Mouse (Mus musculus) CH12.LX (cell line): ENCODE data around the gene Map3k15.

Experiments used
- BHLHE40 ChIP-seq: IDR thresholded peaks from 2 replicates; pipeline ENCODE4 v1.6.1; 2011; ENCODE audit warnings: mild to moderate bottlenecking, low read depth, low read length, improper control_type of control experiment
- CTCF ChIP-seq, 2 experiments: IDR thresholded peaks in 1 of 2; conservative IDR thresholded peaks in 1 of 2; 2 replicates each; pipeline ENCODE4 v1.5.1; 2011 to 2012; ENCODE audit warnings: low read depth in 2 of 2, low read length in 2 of 2, improper control_type of control experiment in 1 of 2, inconsistent platforms in 1 of 2, mild to moderate bottlenecking in 1 of 2, moderate library complexity in 1 of 2
- ETS1 ChIP-seq: conservative IDR thresholded peaks from 2 replicates; pipeline ENCODE4 v1.6.1; 2012; ENCODE audit warnings: low read depth, mild to moderate bottlenecking, inconsistent platforms, low read length, improper control_type of control experiment, moderate library complexity
- NELFE ChIP-seq: IDR thresholded peaks from 2 replicates; pipeline ENCODE4 v1.6.1; 2011; ENCODE audit warnings: low read depth, low read length, improper control_type of control experiment
- POLR2A ChIP-seq: IDR thresholded peaks from 2 replicates; pipeline ENCODE4 v1.6.1; 2011; ENCODE audit warnings: low read depth, mild to moderate bottlenecking, improper control_type of control experiment, low read length
- RAD21 ChIP-seq: IDR thresholded peaks from 2 replicates; pipeline ENCODE4 v1.6.1; 2011; ENCODE audit warnings: low read depth, mild to moderate bottlenecking, low read length, improper control_type of control experiment, moderate library complexity

DNA sequence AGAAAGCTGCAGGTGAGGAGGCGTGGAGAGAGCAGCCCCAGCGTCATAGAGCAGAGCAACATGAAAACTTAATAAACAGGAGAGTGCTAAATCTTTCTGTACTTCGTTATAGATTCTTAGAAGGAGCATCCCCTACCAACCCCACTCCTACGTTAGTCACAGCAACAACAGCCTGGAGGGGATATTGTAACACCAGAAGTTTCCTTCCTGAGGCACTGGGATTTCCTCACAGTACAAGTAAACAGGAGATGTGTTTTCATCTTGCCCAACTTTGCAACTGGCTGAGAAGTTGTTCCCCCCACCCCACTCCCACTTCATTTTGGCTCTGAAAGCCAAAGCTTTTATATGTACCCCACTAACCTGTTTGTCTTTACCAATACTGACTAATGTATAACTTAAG, 119.6 kb downstream of the Map3k15 start:
- no peak for TF ChIP-seq CTCF (conservative IDR thresholded peaks at IDR 0.05 in 1 of 2, IDR thresholded peaks at IDR 0.05 in 1 of 2; ENCODE audit: low read depth in 2 of 2, low read length in 2 of 2)
- TF ChIP-seq POLR2A = no peak
- no peak for TF ChIP-seq ETS1
- no peak for TF ChIP-seq BHLHE40
- no peak for TF ChIP-seq NELFE
- no peak for TF ChIP-seq RAD21
